Mouse (Mus musculus) limb, embryonic 11.5 days (tissue): Measurements from ENCODE around the gene Nxn. TPM values are rescaled to one million over a fixed set of nuclear protein-coding genes. Genes with fewer than 3 reads are reported as not detected.
"Not testable (repeated sequence)": the region's sequence is repeated elsewhere in the genome, so short reads cannot be mapped to it uniquely, and the experiment has no call there.

ENCODE experiments used
- ATAC-seq: fragments of 200-750 bp; cut with Nextera tagmentation; 2 replicates; pipeline ENCODE4 v1.8.0; 2017; ENCODE audit warnings: low read depth; ENCODE audit not compliant: insufficient number of reproducible peaks, low FRiP score, low TSS enrichment
- DNase-seq: peaks from one replicate; pipeline ENCODE4 v3.0.0-alpha.2; 2015; ENCODE audit warnings: low spot score
- H3K27ac ChIP-seq: fragments of 300-500 bp; sonication (generic); replicated peaks from 2 replicates; pipeline ENCODE4 v1.5.1; 2014; ENCODE audit warnings: low read depth, mild to moderate bottlenecking, low read length
- H3K27me3 ChIP-seq: fragments of 300-500 bp; sonication (generic); 2 replicates; pipeline ENCODE4 v1.6.1; 2014; ENCODE audit warnings: mild to moderate bottlenecking, low read length, mixed read lengths; ENCODE audit not compliant: control insufficient read depth, insufficient read depth
- H3K36me3 ChIP-seq: fragments of 300-500 bp; sonication (generic); 2 replicates; pipeline ENCODE4 v1.6.1; 2014; ENCODE audit warnings: mild to moderate bottlenecking, low read length, moderate library complexity, mixed read lengths; ENCODE audit not compliant: control insufficient read depth, insufficient read depth
- H3K4me1 ChIP-seq: fragments of 300-500 bp; sonication (generic); 2 replicates; pipeline ENCODE4 v1.6.1; 2014; ENCODE audit warnings: low read length, mixed read lengths; ENCODE audit not compliant: control insufficient read depth, insufficient read depth
- H3K4me2 ChIP-seq: fragments of 300-500 bp; sonication (generic); 2 replicates; pipeline ENCODE4 v1.6.1; 2014; ENCODE audit warnings: low read depth, mild to moderate bottlenecking, moderate library complexity; ENCODE audit not compliant: severe bottlenecking
- H3K4me3 ChIP-seq: fragments of 300-500 bp; sonication (generic); 2 replicates; pipeline ENCODE4 v1.5.1; 2014; ENCODE audit warnings: low read depth, low read length
- H3K9ac ChIP-seq: fragments of 300-500 bp; sonication (generic); 2 replicates; pipeline ENCODE4 v1.6.1; 2014; ENCODE audit warnings: mild to moderate bottlenecking, low read length
- H3K9me3 ChIP-seq: fragments of 300-500 bp; sonication (generic); 2 replicates; pipeline ENCODE4 v1.6.1; 2016; ENCODE audit warnings: low read length; ENCODE audit not compliant: control insufficient read depth
- WGBS: fragments of 180-500 bp; shearing (Covaris S2); extraction: QIAGEN DNeasy Blood & Tissue Kit; methylation state at CpG from one replicate; pipeline ENCODE4 v1.1.7; 2014; 5-methylcytosine and 5-hydroxymethylcytosine counted together
- polyA plus RNA-seq: library from polyadenylated mRNA; unstranded; fragments of >200 nt; fragmentation: Nextera tagmentation; extraction: Ambion mirVana; gene quantifications from 2 replicates; pipeline ENCODE4 v1.2.1, GENCODE M21; 2014

Nxn gene
- polyA plus RNA-seq, 1 experiment from 2014 or later: 45.7 TPM

DNA sequence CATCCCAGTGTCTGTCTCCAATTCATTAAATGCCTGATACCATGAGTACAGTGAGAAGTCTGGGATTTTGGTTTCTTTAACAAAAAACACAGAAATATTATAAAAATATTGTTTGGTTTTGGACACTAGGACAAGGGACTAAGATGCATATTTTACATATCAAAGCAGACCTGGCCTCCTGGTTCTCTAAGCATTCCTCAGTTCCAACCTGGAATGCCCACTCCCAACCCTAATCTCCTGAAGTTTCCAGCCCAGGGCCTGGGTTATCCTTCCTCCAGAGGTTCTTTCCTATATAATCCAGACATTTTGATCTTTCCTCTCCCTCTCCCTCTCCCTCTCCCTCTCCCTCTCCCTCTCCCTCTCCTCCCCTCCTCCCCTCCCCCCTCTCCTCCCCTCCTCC lies 173.9 kb downstream of the Nxn start:
- Histone ChIP-seq H3K4me3 (no peak overlapping the region), H3K4me2 (no peak overlapping the region), H3K4me1 (no peaks in the 10 kb centered on the region), H3K9ac (no peak overlapping the region), H3K27ac (no peak overlapping the region), H3K36me3 (no peaks in the 10 kb centered on the region; the same call in 1 of the 2 replicates), H3K9me3 (no peaks in the 10 kb centered on the region), H3K27me3 (no peaks in the 10 kb centered on the region)
- DNase-seq: no peak
- no peak for ATAC-seq

DNA sequence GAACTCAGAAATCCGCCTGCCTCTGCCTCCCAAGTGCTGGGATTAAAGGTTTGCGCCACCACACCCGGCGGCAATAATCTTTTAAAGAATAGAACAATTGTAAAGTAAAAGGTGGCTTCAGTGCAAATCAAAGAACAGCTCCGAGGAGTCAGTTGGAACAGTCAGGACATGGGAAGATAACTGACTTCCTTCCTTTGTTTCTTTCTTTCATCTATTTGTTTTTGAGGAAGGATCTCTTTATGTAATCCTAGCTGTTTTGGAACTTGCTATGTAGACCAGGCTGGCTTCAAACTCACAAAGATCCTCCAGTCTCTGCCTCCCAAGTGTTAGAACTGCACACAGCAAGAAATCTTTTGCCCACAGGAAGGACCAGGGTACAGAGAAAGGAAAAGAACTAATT lies 174.3 kb downstream of the Nxn start:
- Histone ChIP-seq H3K27me3 (no peaks in the 10 kb centered on the region), H3K4me1 (no peaks in the 10 kb centered on the region), H3K27ac (no peak overlapping the region), H3K4me3 (no peak overlapping the region), H3K4me2 (no peak overlapping the region), H3K9me3 (no peaks in the 10 kb centered on the region), H3K36me3 (no peaks in the 10 kb centered on the region; the same call in 1 of the 2 replicates), H3K9ac (no peak overlapping the region)
- ATAC-seq (no peak), DNase-seq (no peak)
- 94% methylated on average over 5 of the region's 5 CpGs for WGBS

DNA sequence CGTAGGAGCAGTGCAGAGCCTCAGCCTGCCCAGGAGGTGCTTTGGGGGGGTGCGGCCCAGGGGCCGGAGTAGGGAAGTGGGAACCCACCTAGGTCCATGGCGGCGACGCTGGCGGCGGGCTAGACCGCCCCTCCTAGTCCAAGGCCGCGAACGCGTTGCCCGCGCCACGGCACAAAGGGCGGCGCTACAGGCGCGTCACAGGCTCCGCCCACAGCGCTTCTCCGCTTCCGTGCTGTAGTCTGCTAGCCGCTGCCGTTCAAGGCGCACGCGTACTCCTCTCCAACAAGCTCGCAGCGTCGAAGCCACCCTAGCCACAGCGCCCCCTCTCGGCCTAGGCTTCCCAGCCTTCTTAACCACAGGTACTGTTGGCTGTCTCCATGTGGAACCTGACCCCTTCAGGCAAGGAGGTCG lies 181.5 kb downstream of the Nxn start, which contains the start of the genes Dbil5 and Gemin4:
Gene Dbil5 (plus strand): TSS at position 219 of the 411 bp plus-strand sequence.
Gene Gemin4 (minus strand): TSS at position 275 of the 411 bp plus-strand sequence.
- Histone ChIP-seq H3K27me3 (no peaks in the 10 kb centered on the region), H3K4me3 (peak within 1 kb of the TSS; percentile 67), H3K4me1 (peaks cover 3% of the 10 kb centered on the region; the same call in 1 of the 2 replicates), H3K9ac (peak within 1 kb of the TSS; percentile 91), H3K9me3 (no peaks in the 10 kb centered on the region), H3K27ac (peak within 1 kb of the TSS; percentile 49), H3K4me2 (peak within 1 kb of the TSS; percentile 55), H3K36me3 (peaks cover 10% of the 10 kb centered on the region; the same call in 1 of the 2 replicates)
- DNase-seq (peak; percentile 100), ATAC-seq (peak; percentile 96)
- under 1% methylated on average over 35 of the region's 35 CpGs for WGBS

DNA sequence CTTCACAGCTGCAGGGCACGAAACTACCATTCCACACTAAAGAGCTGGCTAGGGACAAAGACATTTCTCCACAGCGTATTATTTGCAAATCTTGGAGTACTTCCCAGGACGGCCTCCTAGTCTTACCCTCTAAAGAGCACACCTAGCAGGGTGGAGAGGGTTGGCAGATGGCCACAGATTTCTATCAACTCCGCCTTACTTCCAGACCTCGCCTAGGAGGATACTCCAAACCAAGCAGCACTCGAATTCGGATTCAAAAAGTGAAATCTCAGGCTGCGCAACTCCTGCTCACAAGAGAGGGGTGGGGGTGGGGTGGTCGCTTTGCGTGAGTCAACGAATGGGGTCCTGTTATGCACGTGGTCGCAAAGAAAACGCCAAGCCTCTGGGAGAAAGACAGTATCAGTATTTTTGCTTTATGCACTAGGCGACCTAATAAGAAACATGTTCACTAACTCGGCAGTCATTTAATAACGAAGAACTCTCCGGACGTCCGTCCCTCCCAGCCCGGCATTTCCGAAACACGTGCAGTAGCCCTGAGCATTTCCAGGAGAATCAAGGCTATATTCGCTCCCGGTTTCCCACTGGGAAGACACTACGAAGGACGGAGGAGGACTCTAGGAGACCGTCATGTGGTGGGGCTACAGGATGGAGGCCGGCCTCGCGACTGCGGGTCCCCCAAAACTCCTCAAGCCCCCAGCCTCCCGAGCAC lies 182.1 kb downstream of the Nxn start:
- H3K36me3 ChIP-seq: peaks cover 15% of the 10 kb centered on the region; the same call in 1 of the 2 replicates
- DNase-seq: no peak

DNA sequence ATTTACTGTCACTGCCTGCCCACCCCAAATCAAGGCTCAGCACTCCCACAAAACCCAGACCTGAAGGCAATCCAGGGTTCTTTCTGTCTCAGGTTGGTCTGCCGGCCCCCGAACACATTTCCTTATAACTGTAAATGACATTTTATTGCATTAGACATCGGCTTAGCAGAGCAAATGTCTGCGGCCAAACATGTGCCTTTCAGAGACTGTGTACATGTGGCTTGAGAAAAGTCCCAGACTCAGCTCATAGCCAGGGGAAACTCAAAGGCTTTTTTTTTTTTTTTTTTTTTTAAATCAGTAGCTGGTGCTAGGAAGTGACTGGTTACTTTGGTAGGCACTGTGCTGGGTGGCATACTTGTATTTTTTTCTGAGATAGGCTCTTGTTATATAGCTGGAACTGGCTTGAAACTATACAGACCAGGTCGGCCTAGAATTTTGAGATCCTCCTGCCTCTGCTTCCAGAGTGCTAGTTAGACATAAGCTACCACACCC lies 182.8 kb downstream of the Nxn start:
- Histone ChIP-seq H3K4me2 (0 out of 2 replicates have a peak overlapping the region, but pooled peaks have one; percentile 55), H3K9me3 (no peaks in the 10 kb centered on the region), H3K9ac (peak overlapping the region; percentile 91; the same call in 1 of the 2 replicates), H3K4me3 (peak overlapping the region; percentile 67; the same call in 1 of the 2 replicates), H3K36me3 (peaks cover 15% of the 10 kb centered on the region; the same call in 1 of the 2 replicates), H3K27me3 (no peaks in the 10 kb centered on the region), H3K27ac (no peak overlapping the region), H3K4me1 (peaks cover 3% of the 10 kb centered on the region; the same call in 1 of the 2 replicates)
- WGBS: 91% methylated on average over 5 of the region's 5 CpGs
- ATAC-seq (no peak), DNase-seq (no peak)

More for the DNA sequence above, 182.1 kb downstream of the Nxn start:
- Histone ChIP-seq H3K9me3 (no peaks in the 10 kb centered on the region), H3K9ac (peak overlapping the region; percentile 91), H3K4me2 (peak overlapping the region; percentile 55), H3K27me3 (no peaks in the 10 kb centered on the region), H3K27ac (peak overlapping the region; percentile 49), H3K4me1 (peaks cover 3% of the 10 kb centered on the region; the same call in 1 of the 2 replicates), H3K4me3 (peak overlapping the region; percentile 67)
- ATAC-seq: no peak
- whole genome bisulfite sequencing: 6% methylated on average over 33 of the region's 33 CpGs

DNA sequence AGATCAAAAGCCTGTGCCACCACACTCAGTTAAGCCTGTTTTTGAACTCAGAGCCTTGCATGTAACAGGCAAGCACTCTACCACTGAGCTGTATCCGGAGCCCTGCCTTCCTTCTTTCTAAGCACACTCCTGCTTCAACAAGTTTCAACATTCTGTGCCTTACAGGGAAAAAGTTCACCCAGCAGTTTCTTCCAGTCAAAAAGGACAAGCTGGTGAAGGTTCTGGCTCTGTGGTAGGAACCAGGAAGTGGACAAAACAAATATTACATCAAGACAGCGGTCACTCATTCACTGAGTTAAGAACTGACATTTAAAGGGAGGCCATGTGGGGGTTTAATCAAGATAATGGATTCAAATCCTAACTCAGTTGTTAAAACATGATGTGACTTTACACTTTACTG lies 183.9 kb downstream of the Nxn start:
- Histone ChIP-seq H3K4me1 (peaks cover 3% of the 10 kb centered on the region; the same call in 1 of the 2 replicates), H3K36me3 (peaks cover 15% of the 10 kb centered on the region; the same call in 1 of the 2 replicates), H3K4me2 (no peak overlapping the region), H3K27me3 (no peaks in the 10 kb centered on the region), H3K9ac (no peak overlapping the region), H3K27ac (no peak overlapping the region), H3K4me3 (no peak overlapping the region), H3K9me3 (no peaks in the 10 kb centered on the region)
- WGBS: 96% methylated on average over 2 of the region's 2 CpGs
- ATAC-seq (no peak), DNase-seq (no peak)

DNA sequence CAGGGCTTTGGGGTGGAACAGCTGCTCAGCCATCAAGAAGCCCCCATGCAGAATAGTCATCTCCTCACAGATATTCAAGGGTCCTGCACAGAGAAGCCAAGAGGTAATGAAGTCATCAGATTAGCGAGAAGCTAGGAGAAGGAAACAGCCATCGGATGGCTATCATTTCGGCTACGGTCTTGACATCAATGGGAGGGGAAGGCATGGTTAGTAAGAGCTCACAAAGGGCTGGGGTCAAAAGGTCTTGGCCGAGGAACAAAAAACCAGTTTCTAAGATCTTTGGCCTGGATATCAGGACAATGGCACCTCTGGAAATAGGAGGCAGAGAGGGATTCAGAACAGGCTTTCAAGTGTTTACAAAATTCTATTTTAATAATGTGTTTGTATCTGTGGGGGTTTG lies 185.1 kb downstream of the Nxn start:
- no peaks in the 10 kb centered on the region for H3K9me3 ChIP-seq
- 93% methylated on average over 5 of the region's 5 CpGs for WGBS
- H3K9ac ChIP-seq: no peak overlapping the region
- H3K27ac ChIP-seq: no peak overlapping the region
- H3K27me3 ChIP-seq: no peaks in the 10 kb centered on the region
- H3K4me1 ChIP-seq: peaks cover 3% of the 10 kb centered on the region; the same call in 1 of the 2 replicates
- no peak overlapping the region for H3K4me2 ChIP-seq
- DNase-seq (no peak), ATAC-seq (no peak)
- no peak overlapping the region for H3K4me3 ChIP-seq
- peaks cover 15% of the 10 kb centered on the region; the same call in 1 of the 2 replicates for H3K36me3 ChIP-seq

DNA sequence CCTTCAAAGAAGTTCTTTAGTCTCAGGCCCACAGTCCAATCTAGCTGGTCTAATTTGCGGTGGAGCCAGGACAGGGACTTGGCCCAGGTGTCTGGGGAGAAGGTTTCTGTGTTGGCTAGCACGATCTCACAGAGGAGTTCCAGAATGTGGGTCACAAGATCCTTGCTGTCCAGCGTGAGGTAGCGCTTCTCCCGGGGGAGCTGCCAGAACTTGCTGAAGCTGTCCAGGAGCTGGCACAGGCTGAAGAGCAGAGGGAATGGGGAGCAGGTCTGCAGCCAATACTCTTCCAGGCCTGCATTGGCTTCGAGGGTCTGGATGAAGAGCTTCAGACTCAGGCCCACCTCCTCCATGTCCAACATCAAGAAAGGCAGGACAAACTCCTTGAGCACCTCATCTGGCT lies 187.3 kb downstream of the Nxn start:
- 90% methylated on average over 3 of the region's 6 CpGs for WGBS

More for the DNA sequence above, 187.3 kb downstream of the Nxn start:
- H3K27ac ChIP-seq, H3K4me3 ChIP-seq, DNase-seq, H3K27me3 ChIP-seq, H3K9ac ChIP-seq, H3K4me2 ChIP-seq, H3K9me3 ChIP-seq, ATAC-seq, H3K4me1 ChIP-seq: not testable (repeated sequence)
- peaks cover 17% of the 10 kb centered on the region; the same call in 1 of the 2 replicates for H3K36me3 ChIP-seq
